8 mouse cellular contexts compared by ENCODE assay signal in the genomic region with DNA sequence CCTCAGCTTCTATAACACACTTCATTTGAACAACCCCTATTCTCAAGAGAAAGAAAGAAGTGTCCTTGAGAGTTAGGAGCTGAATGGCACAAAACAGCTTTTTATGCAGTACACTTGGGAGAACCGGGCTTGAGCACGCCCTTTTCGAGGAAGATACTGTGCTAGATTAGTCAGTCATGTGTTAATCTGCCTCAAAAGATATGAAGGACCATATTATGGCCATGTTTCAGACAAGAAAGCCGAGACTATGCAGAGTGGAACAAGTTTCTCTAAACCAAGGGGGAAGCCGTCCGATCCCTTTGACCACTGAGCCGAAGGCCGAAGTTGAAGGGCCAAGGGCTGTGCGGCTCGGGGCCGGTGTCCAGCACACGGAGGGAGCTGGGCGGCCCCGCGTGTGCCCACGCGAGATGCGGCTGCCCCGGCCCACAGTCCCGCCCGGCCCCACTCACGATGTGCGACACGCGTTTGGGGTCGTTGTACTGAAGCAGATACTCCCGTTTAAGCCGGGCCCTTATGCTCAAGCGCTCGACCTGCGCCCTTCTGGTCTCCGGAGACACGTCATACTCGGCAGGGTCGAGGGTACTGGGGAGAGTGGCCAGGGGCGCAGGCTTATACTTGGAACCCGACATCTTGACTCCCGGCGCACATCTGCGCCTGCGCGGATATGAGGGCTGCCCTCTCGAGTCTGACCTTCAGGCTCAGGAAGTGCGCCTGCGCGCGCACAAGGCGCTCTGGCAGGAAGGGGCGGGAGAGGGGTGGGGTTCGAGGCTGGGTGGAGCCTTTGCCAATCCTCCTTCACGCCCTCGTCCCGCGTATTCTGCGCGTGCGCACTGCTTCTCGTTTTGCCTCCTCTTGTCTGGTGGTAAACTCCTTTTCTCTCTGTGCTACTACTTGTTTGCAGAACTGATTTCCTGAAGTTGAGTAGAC. TPM values are rescaled to one million over a fixed set of nuclear protein-coding genes. Genes with fewer than 3 reads are reported as not detected.
DNase-seq lines count a peak whose midpoint lies in the region; ATAC-seq and TF ChIP-seq lines count a peak whose summit lies in the region.

Ndufb4 (minus strand) TSS at position 723 of the 927 bp plus-strand sequence.

- TF ChIP-seq POLR2A in bone marrow macrophage, adult 2 months (IDR thresholded peaks at IDR 0.05; ENCODE audit: borderline replicate concordance, low read depth, low read length), result no peak
- TF ChIP-seq POLR2A in embryonic fibroblast, embryonic 13.5 days (IDR thresholded peaks at IDR 0.05; ENCODE audit: low read depth, low read length), result peak; percentile 82

- peak within 1 kb of the TSS; percentile 97 for H3K4me3 ChIP-seq in bone marrow macrophage, adult 2 months (ENCODE audit: insufficient read depth, low read length)
- peak within 1 kb of the TSS; percentile 97 for H3K4me3 ChIP-seq in embryonic fibroblast, embryonic 13.5 days (ENCODE audit: insufficient read depth, low read length)
- H3K4me3 ChIP-seq in kidney, embryonic 14.5 days (ENCODE audit: low read length), result peak within 1 kb of the TSS; percentile 57
- H3K4me3 ChIP-seq in limb, embryonic 15.5 days, result peak within 1 kb of the TSS; percentile 65

- H3K9ac ChIP-seq in kidney, embryonic 14.5 days (ENCODE audit: low read depth, low read length), result peak within 1 kb of the TSS; percentile 85
- peak within 1 kb of the TSS; percentile 48 for H3K9ac ChIP-seq in limb, embryonic 15.5 days

- H3K27me3 ChIP-seq in kidney, embryonic 14.5 days (ENCODE audit: control insufficient read depth, insufficient read depth, low read length), result no peaks in the 10 kb centered on the region
- H3K27me3 ChIP-seq in limb, embryonic 15.5 days, result no peaks in the 10 kb centered on the region

- DNase-seq in A20 (ENCODE audit: low read depth, low spot score), result peak; percentile 99
- DNase-seq in heart, adult 9 months (ENCODE audit: low spot score in 2 of 2), result peak; percentile 94 to 95
- DNase-seq in monocyte, adult 2 months (ENCODE audit: low read depth in 1 of 2, low spot score in 2 of 2), result peak; percentile 69 to 84
- peak; percentile 96 to 98 for DNase-seq in spleen, postnatal 36 days (ENCODE audit: low spot score in 2 of 2)

- H3K9me3 ChIP-seq in kidney, embryonic 14.5 days (ENCODE audit: control insufficient read depth, low read length), result no peaks in the 10 kb centered on the region
- no peaks in the 10 kb centered on the region for H3K9me3 ChIP-seq in limb, embryonic 15.5 days

- TF ChIP-seq CTCF in bone marrow macrophage, adult 2 months (IDR thresholded peaks at IDR 0.05; ENCODE audit: low read depth, low read length), result no peak
- no peak for TF ChIP-seq CTCF in embryonic fibroblast, embryonic 13.5 days (IDR thresholded peaks at IDR 0.05; ENCODE audit: borderline replicate concordance, insufficient read depth, low read length)

- H3K4me2 ChIP-seq in kidney, embryonic 14.5 days (replicated peaks; ENCODE audit: low read depth, low read length), result peak within 1 kb of the TSS; percentile 39
- peak within 1 kb of the TSS; percentile 58 for H3K4me2 ChIP-seq in limb, embryonic 15.5 days

- ATAC-seq in kidney, embryonic 14.5 days (ENCODE audit: low FRiP score, low TSS enrichment), result peak; percentile 95
- peak; percentile 91 for ATAC-seq in limb, embryonic 15.5 days (ENCODE audit: insufficient number of reproducible peaks, low FRiP score, low TSS enrichment, low read depth)

- under 1% methylated on average over 51 of the region's 58 CpGs for WGBS in kidney, embryonic 14.5 days
- under 1% methylated on average over 55 of the region's 58 CpGs for WGBS in limb, embryonic 15.5 days

- peaks cover 18% of the 10 kb centered on the region for H3K4me1 ChIP-seq in bone marrow macrophage, adult 2 months (ENCODE audit: control insufficient read depth, insufficient read depth, low read length)
- no peaks in the 10 kb centered on the region; the same call in 1 of the 2 replicates for H3K4me1 ChIP-seq in embryonic fibroblast, embryonic 13.5 days (ENCODE audit: control insufficient read depth, insufficient read depth, low read length)
- peaks cover 16% of the 10 kb centered on the region; the same call in 1 of the 2 replicates for H3K4me1 ChIP-seq in kidney, embryonic 14.5 days (ENCODE audit: control insufficient read depth, insufficient read depth, low read length)
- peaks cover 11% of the 10 kb centered on the region for H3K4me1 ChIP-seq in limb, embryonic 15.5 days

- peak within 1 kb of the TSS; percentile 83 for H3K27ac ChIP-seq in bone marrow macrophage, adult 2 months (ENCODE audit: insufficient read depth, low read depth, low read length)
- peak within 1 kb of the TSS; percentile 69 for H3K27ac ChIP-seq in embryonic fibroblast, embryonic 13.5 days (ENCODE audit: insufficient read depth, low read length)
- peak within 1 kb of the TSS; percentile 32 for H3K27ac ChIP-seq in kidney, embryonic 14.5 days (ENCODE audit: low read depth, low read length)
- H3K27ac ChIP-seq in limb, embryonic 15.5 days, result peak within 1 kb of the TSS; percentile 54

- H3K36me3 ChIP-seq in kidney, embryonic 14.5 days (ENCODE audit: control insufficient read depth, insufficient read depth, low read length), result no peaks in the 10 kb centered on the region
- H3K36me3 ChIP-seq in limb, embryonic 15.5 days, result no peaks in the 10 kb centered on the region

RNA-seq across cellular contexts. Expression of gene Ndufb4, which starts in this region (rescaled TPM):
- 63.7 and 105 TPM in 2 replicates for polyA plus RNA-seq in bone marrow macrophage, adult 2 months (2012; ENCODE audit: insufficient read depth, insufficient read length, missing spikeins)
- polyA plus RNA-seq in embryonic fibroblast, embryonic 13.5 days (2011; ENCODE audit: insufficient read length, low read depth, missing spikeins), result 54.2 and 80.9 TPM in 2 replicates
- polyA plus RNA-seq in kidney, embryonic 14.5 days (2014; fragmentation: Nextera tagmentation; extraction: Ambion mirVana), result 58.1 and 71.9 TPM in 2 replicates
- 49.8 and 51.2 TPM in 2 replicates for polyA plus RNA-seq in limb, embryonic 15.5 days (2015; fragmentation: Nextera tagmentation; extraction: Ambion mirVana)

Comparison
In these comparisons a context has a peak if more than half of its experiments do, and no peak if none do; other contexts are left out.
1. Peak in every context shown above with its lines: DNase-seq, ATAC-seq, H3K4me3 ChIP-seq and H3K27ac ChIP-seq.
2. H3K27ac ChIP-seq: peak in every context shown above with its lines; median percentile 83 in bone marrow macrophage, adult 2 months; 69 in embryonic fibroblast, embryonic 13.5 days; 54 in limb, embryonic 15.5 days; 32 in kidney, embryonic 14.5 days.